Mouse (Mus musculus) midbrain, embryonic 14.5 days (tissue): Measurements from ENCODE around the gene Amigo1. TPM values are rescaled to one million over a fixed set of nuclear protein-coding genes. Genes with fewer than 3 reads are reported as not detected.
A peak's percentile ranks its signal among the peaks of the same experiment; 100 is the strongest.

ENCODE experiments used
- ATAC-seq: fragments of 200-750 bp; cut with Nextera tagmentation; 2 replicates; pipeline ENCODE4 v1.8.0; 2017; ENCODE audit warnings: moderate number of reproducible peaks, moderate library complexity; ENCODE audit not compliant: low FRiP score, low TSS enrichment
- DNase-seq: peaks from one replicate; pipeline ENCODE4 v3.0.0-alpha.2; 2015
- H3K27ac ChIP-seq: fragments of 300-500 bp; sonication (generic); replicated peaks from 2 replicates; pipeline ENCODE4 v1.5.1; 2014; ENCODE audit warnings: mild to moderate bottlenecking, low read depth, low read length, moderate library complexity
- H3K27me3 ChIP-seq: fragments of 300-500 bp; sonication (generic); 2 replicates; pipeline ENCODE4 v1.6.1; 2014; ENCODE audit warnings: low read length, control low read depth, mixed read lengths; ENCODE audit not compliant: control insufficient read depth, insufficient read depth
- H3K36me3 ChIP-seq: fragments of 300-500 bp; sonication (generic); 2 replicates; pipeline ENCODE4 v1.6.1; 2014; ENCODE audit warnings: low read length, control low read depth; ENCODE audit not compliant: control insufficient read depth, insufficient read depth
- H3K4me1 ChIP-seq: fragments of 300-500 bp; sonication (generic); 2 replicates; pipeline ENCODE4 v1.6.1; 2014; ENCODE audit warnings: mild to moderate bottlenecking, antibody characterized with exemption, low read length, control low read depth; ENCODE audit not compliant: control insufficient read depth, insufficient read depth
- H3K4me2 ChIP-seq: fragments of 300-500 bp; sonication (generic); 2 replicates; pipeline ENCODE4 v1.6.1; 2014; ENCODE audit warnings: mild to moderate bottlenecking, low read length, moderate library complexity
- H3K4me3 ChIP-seq: fragments of 300-500 bp; sonication (generic); replicated peaks from 2 replicates; pipeline ENCODE4 v1.5.1; 2014; ENCODE audit warnings: low read depth, low read length
- H3K9ac ChIP-seq: fragments of 300-500 bp; sonication (generic); replicated peaks from 2 replicates; pipeline ENCODE4 v1.6.1; 2014; ENCODE audit warnings: mild to moderate bottlenecking, low read length, moderate library complexity
- H3K9me3 ChIP-seq: fragments of 300-500 bp; sonication (generic); 2 replicates; pipeline ENCODE4 v1.6.1; 2016; ENCODE audit warnings: low read length, control low read depth, mixed read lengths; ENCODE audit not compliant: control insufficient read depth
- WGBS: fragments of 180-500 bp; shearing (Covaris S2); extraction: QIAGEN DNeasy Blood & Tissue Kit; methylation state at CpG from one replicate; pipeline ENCODE4 v1.1.7; 2014; 5-methylcytosine and 5-hydroxymethylcytosine counted together
- polyA plus RNA-seq: library from polyadenylated mRNA; unstranded; fragments of >200 nt; fragmentation: Nextera tagmentation; extraction: Ambion mirVana; gene quantifications from 2 replicates; pipeline ENCODE4 v1.2.1, GENCODE M21; 2014

The Amigo1 gene
- polyA plus RNA-seq, 1 experiment from 2014 or later: 10.2 TPM

- peak overlapping the region; percentile 29; the same call in 1 of the 2 replicates for H3K9ac ChIP-seq
- DNase-seq (peak; percentile 77), ATAC-seq (peak; percentile 76)
- H3K36me3 ChIP-seq: no peaks in the 10 kb centered on the region
- WGBS: 19% methylated on average over 14 of the region's 14 CpGs
- no peaks in the 10 kb centered on the region for H3K27me3 ChIP-seq
- no peak overlapping the region for H3K4me3 ChIP-seq
- peak overlapping the region; percentile 35 for H3K4me2 ChIP-seq
- peak overlapping the region; percentile 86 for H3K27ac ChIP-seq
- peaks cover 14% of the 10 kb centered on the region for H3K4me1 ChIP-seq
- no peaks in the 10 kb centered on the region for H3K9me3 ChIP-seq
Measured at GRCm38 (mm10) chr3:108174672-108175531, 11.2 kb upstream of the Amigo1 start.

- ATAC-seq: no peak
- Histone ChIP-seq H3K4me1 (peaks cover 14% of the 10 kb centered on the region), H3K9ac (no peak overlapping the region), H3K27ac (no peak overlapping the region), H3K36me3 (no peaks in the 10 kb centered on the region), H3K4me3 (no peak overlapping the region), H3K9me3 (no peaks in the 10 kb centered on the region), H3K27me3 (no peaks in the 10 kb centered on the region), H3K4me2 (no peak overlapping the region)
- 81% methylated on average over 7 of the region's 7 CpGs for WGBS
- no peak for DNase-seq
Measured at GRCm38 (mm10) chr3:108178756-108179715, 7.1 kb upstream of the Amigo1 start.

DNA sequence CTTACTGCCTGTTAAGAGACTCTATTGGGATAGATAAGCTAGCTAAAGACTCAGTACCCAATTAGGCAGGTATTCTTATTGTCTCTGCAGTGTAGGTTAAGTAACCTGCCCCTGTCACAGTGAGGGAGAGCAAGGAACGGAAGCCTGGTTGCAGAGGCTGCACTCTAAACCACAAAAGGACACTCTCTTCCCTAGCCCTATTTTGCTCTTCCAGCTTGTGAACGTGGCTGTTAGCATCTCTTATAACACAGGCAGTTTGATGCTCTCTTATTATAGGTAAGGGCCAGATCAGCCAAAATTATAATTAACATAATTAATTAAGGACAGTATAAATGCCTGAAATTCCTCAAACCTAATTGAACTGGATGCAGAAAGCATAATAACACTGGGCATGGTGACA lies 5.6 kb upstream of the Amigo1 start:
- H3K27ac ChIP-seq: no peak overlapping the region
- H3K27me3 ChIP-seq: no peaks in the 10 kb centered on the region
- no peak overlapping the region for H3K4me3 ChIP-seq
- no peaks in the 10 kb centered on the region for H3K9me3 ChIP-seq
- no peaks in the 10 kb centered on the region for H3K36me3 ChIP-seq
- DNase-seq (no peak), ATAC-seq (no peak)
- H3K9ac ChIP-seq: no peak overlapping the region
- no peak overlapping the region for H3K4me2 ChIP-seq
- H3K4me1 ChIP-seq: peaks cover 3% of the 10 kb centered on the region; the same call in 1 of the 2 replicates
- 49% methylated on average over 2 of the region's 2 CpGs for WGBS

DNA sequence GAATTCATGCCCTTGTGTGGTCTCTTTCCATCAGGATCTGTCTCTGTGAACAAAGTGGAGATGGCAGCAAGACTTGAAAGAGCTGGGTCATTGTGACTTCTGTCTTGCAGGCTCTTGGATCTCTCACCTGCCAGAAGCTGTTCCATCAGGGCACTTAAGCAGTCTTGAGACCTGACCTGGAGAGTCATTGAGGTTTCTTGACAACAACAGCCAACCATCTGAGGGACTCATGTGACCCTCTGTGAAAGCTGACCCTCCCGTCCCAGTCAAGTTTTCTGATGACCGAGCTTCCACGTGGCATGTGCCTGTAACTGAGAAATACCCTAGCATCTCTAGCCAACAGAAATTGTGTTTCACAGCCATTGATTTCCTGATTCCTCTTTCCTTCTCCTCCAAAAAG lies 1.4 kb upstream of the Amigo1 start:
- WGBS: 85% methylated on average over 3 of the region's 3 CpGs

DNA sequence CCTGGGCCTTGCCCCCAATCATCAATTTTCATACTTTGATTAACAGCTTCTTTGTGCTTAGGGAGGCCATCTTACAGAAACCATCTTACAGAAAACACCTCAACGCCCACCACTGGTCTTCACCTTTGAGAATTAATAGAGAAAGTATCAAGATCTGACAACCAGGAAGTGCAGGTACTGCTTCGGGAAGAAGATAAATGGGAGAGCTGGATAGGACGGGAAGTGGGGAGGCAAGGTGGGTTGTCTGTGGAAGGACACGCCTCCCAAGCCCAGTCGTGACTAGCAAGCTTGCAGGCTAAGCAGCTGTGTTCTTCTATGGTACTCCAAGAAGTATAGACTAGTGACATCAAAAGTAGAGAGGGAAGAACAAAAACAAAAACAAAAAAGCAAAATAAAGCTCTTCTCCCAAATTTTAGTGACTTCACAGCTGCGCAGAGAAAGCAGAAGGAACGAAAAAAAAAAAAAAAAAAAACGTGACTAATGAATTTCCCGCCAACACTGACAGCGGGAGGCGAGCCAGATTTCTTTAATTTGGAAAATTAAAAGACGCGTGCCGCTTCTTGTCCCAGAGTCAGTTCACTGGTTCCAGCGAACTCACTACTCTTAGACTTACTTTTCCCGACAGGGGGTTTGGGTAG lies 556 bp upstream of the Amigo1 start:
- ATAC-seq: no peak
- WGBS: 3% methylated on average over 16 of the region's 16 CpGs

More for the DNA sequence above, 1.4 kb upstream of the Amigo1 start:
- DNase-seq: no peak
- Histone ChIP-seq H3K36me3 (peaks cover 8% of the 10 kb centered on the region; the same call in 1 of the 2 replicates), H3K9ac (no peak overlapping the region), H3K4me3 (no peak overlapping the region), H3K27me3 (no peaks in the 10 kb centered on the region), H3K4me2 (no peak overlapping the region), H3K9me3 (no peaks in the 10 kb centered on the region), H3K4me1 (peaks cover 13% of the 10 kb centered on the region; the same call in 1 of the 2 replicates), H3K27ac (no peak overlapping the region)
- no peak for ATAC-seq

DNA sequence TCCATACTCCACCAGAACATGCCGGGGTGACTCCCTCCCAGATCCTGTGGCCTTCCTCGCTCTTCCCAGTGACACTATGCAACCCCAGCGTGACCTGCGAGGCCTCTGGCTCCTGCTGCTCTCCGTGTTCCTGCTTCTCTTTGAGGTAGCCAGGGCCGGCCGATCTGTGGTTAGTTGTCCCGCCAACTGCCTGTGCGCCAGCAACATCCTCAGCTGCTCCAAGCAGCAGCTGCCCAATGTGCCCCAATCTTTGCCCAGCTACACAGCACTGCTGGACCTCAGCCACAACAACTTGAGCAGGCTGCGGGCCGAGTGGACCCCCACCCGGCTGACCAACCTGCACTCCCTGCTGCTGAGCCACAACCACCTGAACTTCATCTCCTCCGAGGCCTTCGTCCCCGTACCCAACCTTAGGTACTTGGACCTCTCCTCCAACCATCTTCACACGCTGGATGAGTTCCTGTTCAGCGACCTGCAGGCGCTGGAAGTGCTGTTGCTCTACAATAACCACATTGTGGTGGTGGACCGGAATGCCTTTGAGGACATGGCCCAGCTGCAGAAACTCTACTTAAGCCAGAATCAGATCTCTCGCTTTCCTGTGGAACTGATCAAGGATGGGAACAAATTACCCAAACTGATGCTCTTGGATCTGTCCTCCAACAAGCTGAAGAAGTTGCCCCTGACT lies 1.1 kb downstream of the Amigo1 start:
- WGBS: 60% methylated on average over 20 of the region's 20 CpGs
- DNase-seq: no peak
- Histone ChIP-seq H3K36me3 (peaks cover 8% of the 10 kb centered on the region; the same call in 1 of the 2 replicates), H3K4me1 (peaks cover 15% of the 10 kb centered on the region; the same call in 1 of the 2 replicates), H3K9ac (no peak overlapping the region), H3K27me3 (no peaks in the 10 kb centered on the region), H3K9me3 (no peaks in the 10 kb centered on the region), H3K4me2 (peak overlapping the region; percentile 88), H3K27ac (no peak overlapping the region), H3K4me3 (peak overlapping the region; percentile 75)
- peak; percentile 24; the same call in 1 of the 2 replicates for ATAC-seq

More for the DNA sequence above, 556 bp upstream of the Amigo1 start:
- DNase-seq: peak; percentile 51
- H3K4me1 ChIP-seq: peaks cover 15% of the 10 kb centered on the region; the same call in 1 of the 2 replicates
- H3K36me3 ChIP-seq: peaks cover 8% of the 10 kb centered on the region; the same call in 1 of the 2 replicates
- H3K9me3 ChIP-seq: no peaks in the 10 kb centered on the region
- H3K9ac ChIP-seq: peak overlapping the region; percentile 82
- H3K4me2 ChIP-seq: peak overlapping the region; percentile 88
- H3K4me3 ChIP-seq: peak overlapping the region; percentile 75
- no peak overlapping the region for H3K27ac ChIP-seq
- H3K27me3 ChIP-seq: no peaks in the 10 kb centered on the region

DNA sequence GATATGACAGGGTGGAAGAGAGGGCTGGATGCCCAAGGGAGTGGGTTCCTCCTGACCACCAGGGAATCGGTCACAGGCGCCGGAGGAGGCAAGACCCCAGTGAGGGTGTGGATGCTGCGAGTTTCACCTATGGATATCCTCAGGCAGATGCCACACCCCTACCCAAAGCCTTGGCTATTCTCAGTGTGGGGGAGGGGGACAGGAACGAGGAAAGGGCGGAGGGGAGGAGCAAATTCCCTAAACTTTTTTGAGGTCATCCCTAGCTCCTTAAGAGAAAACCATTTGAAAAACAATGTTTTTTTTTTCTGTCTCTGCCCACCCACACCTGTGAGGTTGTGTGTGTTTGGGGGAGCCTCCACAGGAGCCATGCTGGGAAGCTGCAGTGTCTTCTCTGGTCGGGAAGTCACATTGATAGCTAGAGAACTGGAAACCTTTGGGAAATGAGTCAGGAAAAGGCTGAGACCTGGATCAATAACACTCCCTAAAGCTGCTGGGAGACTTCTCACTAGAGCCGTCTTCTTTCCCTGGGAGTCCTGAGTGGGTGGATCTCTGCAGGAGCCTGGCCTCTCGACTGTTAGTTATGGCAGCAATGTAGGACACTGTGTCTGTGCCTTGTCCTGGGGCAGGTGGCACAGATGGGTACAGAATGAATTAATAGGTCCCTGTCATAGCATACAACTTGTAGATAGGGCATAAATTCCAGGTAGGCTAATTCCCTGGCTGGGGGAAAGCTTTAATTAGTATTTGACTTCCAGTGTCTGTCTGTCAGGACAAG lies 2.8 kb downstream of the Amigo1 start:
- ATAC-seq (no peak), DNase-seq (no peak)
- Histone ChIP-seq H3K27ac (no peak overlapping the region), H3K4me1 (peaks cover 15% of the 10 kb centered on the region; the same call in 1 of the 2 replicates), H3K36me3 (peaks cover 8% of the 10 kb centered on the region; the same call in 1 of the 2 replicates), H3K4me2 (no peak overlapping the region), H3K4me3 (no peak overlapping the region), H3K27me3 (no peaks in the 10 kb centered on the region), H3K9ac (no peak overlapping the region), H3K9me3 (no peaks in the 10 kb centered on the region)
- 75% methylated on average over 9 of the region's 9 CpGs for WGBS
